Mouse (Mus musculus): ENCODE measurements at regions not wholly inside any gene's neighbourhood (a gene's known extent, or its start where the extent isn't known, plus 50 kb on each side); places are given as distances from the start of the nearest gene placed in this dataset.

DNA sequence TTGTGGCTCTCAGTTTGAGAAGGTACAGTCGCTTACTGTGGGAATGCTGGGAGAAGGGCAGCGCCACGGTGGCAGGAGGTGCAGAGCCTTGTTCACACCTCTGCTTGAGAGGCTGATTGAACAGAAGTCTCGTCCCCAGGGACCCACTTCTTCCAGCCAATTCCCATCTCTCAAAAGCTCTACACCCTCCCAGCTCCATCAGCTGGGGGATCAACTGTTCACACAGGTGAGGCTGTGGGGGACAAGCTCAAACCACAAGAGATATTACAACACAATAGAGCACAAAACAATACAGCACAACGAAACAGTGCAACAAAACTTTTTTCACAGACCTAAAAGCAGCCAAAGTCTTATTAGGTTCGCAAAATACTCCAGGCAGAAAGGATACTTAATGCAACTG, 457.7 kb downstream of the 1810013L24Rik start:
- TF ChIP-seq CTCF (IDR thresholded peaks at IDR 0.05) = no peak
- TF ChIP-seq POLR2A (IDR thresholded peaks at IDR 0.05; ENCODE audit: insufficient read depth, low read depth, low read length) = no peak
- TF ChIP-seq EP300 (IDR thresholded peaks at IDR 0.05; ENCODE audit: insufficient read depth, low read depth, low read length) = no peak
